Mouse (Mus musculus): ENCODE data around the gene Psma7. TPM values are rescaled to one million over a fixed set of nuclear protein-coding genes. Genes with fewer than 3 reads are reported as not detected.

Psma7 gene
- total RNA-seq, 2 experiments from 2014 or later, result 90.3 to 90.5 TPM

DNA sequence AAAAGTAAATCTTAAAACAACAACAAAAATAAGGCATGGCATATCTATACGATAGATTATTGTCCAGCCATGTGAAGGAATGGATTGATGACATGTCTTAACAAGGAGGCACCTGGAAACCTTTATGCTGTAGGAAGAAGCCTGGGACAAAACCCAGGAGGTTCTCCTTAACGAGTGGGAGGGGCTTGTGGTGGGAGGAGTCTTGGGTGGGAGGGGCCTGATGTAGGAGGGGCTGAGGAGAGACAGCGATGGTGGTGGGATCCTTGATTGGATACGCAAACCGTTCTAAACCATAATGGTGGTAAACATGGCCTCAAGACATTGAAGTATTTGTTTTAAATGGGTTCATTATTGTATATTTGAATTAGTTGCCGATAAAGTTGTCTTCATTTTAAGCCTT is 30.9 kb downstream of the Psma7 start:
- ATAC-seq (replicated peaks; ENCODE audit: low FRiP score, poor library complexity, severe bottlenecking), result no peak

DNA sequence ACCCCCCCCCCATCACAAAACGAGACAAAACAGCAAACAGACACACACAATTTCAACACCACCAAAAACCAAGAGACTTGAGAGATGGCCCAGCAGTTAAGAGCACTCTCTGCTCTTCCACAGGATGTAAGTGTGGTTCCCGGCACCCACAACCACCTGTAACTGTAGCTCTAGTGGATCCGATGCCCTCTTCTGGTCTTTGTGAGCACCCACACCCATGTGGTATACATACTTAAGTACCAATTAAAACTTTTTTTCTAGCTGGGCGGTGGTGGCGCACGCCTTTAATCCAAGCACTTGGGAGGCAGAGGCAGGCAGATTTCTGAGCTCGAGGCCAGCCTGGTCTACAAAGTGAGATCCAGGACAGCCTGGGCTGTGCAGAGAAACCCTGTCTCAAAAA is 31.5 kb downstream of the Psma7 start:
- no peak for ATAC-seq (replicated peaks; ENCODE audit: low FRiP score, poor library complexity, severe bottlenecking)

DNA sequence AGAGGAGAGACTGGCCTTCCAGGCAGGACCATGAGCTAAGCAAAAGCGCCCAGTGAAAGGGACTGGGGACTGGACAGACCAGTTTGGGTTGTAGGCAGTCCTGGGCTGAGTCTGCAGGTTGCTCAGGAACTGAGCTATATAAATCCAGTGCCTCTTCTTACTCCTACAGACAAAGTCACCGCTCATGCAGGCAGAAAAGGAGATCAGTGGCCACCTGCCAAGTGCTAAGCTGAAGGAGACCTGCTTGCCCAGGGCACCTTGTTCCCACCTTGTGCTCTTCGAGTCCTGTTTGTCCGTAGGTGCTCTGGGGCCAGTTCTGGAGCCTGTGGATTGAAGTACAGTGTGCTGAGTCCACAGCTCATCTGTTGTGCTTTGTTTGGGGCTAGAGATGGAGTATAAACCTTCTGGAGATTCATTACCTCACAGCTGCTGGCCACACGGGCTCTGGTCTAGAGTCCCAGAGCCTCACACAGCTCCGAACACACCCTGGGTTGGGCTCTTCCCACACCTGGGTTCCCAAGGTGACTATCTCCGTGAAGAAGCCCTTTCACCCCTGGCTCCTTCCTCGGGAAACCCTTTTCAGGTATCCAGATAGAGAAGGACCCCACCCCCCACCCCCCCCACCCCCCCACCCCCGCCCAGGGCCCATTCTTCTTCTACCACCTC is 35.7 kb downstream of the Psma7 start:
- no peak for ATAC-seq (replicated peaks; ENCODE audit: low FRiP score, poor library complexity, severe bottlenecking)

DNA sequence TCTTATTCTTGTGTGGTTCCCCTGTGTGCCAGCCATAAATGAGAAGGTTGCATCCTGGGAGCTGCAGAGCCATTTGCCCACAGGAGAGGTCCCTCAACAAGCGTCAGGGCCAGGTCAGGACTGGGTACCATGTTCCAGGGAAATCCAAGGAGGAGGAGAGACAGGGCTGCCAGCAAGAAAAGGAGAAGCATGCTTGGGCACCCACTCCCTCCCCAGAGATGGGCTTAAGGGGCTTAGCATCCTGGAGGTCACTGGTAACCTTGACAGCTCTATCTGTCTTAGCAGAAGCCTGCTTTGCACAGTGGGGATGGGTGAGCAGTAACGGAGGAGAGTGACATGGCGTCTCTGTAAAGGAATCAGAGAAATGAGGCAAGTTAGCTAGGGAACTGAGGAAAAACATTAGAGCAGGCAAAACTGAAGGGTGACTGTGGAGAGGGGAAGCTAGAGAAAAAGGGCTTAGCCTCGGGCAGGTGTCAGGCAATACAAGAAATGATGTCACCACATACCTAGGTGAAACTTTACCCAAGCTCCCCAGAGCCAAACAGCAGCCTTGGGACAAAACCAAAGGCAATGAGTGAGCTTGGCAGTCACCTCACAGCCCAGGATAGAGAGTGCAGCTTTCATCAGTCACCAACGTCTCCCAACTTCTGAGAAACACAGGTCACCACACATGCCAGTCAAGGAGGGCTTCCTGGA is 36.4 kb downstream of the Psma7 start:
- no peak for ATAC-seq (replicated peaks; ENCODE audit: low FRiP score, poor library complexity, severe bottlenecking)

DNA sequence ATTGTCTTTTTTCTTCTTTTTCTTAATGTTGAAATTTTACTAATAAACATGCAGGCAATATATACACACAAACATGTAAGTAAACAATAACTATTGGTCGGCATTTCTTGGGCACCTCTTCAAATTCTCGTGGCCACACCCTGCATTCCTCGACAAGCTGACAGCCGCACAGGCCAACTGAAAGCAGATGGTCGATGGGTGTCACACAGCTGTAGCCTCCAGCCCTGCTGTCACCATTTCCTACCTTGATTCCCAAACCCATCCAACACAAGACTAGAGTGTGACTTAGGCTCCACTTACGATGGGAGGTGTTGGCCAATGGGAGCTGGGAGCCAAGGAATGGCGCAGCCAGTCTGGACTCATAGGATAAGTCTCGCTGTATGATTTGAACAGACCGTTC is 40.6 kb downstream of the Psma7 start:
- no peak for ATAC-seq (replicated peaks; ENCODE audit: low FRiP score, poor library complexity, severe bottlenecking)

DNA sequence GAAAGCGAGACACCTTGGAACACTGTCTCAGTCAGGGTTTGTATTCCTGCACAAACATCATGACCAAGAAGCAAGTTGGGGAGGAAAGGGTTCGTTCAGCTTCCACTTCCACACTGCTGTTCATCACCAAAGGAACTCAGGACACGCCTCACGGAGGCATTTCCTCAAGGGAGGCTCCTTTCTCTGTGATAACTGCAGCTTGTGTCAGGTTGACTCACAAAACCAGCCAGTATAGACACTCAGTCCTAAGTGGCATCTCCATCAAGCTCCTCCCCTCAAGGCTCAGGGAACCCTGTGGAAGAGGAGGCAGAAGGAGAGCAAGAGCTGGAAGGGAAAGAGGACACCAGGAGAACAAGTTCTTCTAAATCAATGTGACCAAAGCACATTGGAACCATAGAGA is 43.8 kb downstream of the Psma7 start:
- ATAC-seq (replicated peaks; ENCODE audit: low FRiP score, poor library complexity, severe bottlenecking), result no peak

DNA sequence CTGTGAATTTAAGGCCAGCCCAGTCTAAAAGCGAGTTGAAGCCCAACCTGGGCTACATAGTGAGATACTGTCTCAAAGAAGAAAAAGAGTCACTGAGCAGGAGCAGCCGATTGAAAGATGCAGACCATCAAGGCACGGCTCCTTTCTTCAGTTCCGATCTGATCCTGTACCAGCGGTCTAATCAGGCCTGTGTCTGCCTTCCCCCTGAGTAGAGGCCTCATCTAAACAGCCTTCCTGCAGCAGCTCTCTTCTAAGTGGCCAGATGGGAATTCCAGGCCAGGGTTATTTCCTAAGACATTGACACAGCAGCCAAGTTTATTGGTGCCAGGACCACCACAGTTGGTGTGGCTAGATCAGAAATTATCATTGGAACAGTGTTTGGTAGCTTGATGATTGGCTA is 49.2 kb downstream of the Psma7 start:
- ATAC-seq (replicated peaks; ENCODE audit: low FRiP score, poor library complexity, severe bottlenecking), result no peak

DNA sequence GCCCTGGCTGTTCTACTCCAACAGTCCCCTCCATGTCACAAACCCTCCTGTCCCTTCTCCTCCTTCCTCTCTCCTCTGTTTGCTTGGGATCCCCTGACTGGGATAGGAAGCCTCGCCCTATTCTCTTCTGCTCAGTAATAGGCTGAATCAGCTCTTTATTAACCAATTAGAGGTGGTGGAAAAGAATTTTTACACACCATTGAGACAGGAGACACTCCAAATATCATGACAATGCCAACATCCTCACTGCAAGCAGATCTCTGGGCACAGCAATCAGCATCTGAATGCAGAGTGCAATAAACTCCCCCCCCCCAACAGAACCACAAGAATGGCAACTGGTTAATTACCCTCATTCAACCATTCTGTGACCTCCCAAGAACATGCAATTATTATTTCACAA is 53.1 kb downstream of the Psma7 start:
- no peak for ATAC-seq (replicated peaks; ENCODE audit: low FRiP score, poor library complexity, severe bottlenecking)

DNA sequence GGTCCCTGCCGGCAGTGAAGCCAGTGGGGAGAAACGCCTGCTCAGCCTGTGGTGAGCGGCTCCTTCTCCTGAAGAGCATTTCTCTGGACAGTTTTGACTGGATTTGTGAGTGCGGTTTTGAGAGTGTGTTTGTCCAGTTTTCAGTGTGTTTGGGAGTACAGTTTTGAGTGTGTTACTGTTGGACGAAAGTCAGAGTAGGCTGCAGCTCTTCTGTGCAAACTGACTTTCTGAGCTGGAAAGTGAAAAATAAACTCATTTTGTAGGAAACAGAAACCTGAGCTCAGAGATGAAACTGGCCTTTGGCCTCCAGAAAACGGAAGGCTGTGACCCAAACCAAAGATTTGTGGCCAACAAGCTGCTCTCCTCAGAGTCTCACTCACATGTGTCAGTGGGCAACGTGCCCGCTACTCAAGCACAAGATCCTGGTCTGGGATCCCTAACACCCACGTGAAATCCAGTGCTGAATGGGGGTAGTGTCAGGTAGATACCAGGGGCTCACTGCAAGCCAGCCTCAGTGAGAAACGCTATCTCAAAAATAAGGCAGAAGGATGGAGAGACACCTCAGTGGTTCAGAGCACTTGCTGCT is 55.7 kb downstream of the Psma7 start:
- ATAC-seq (replicated peaks; ENCODE audit: low FRiP score, poor library complexity, severe bottlenecking), result no peak

Other genes starting within 250 kb of the Psma7 start
- gene Taf4, start 65.8 kb downstream of the Psma7 start, total RNA-seq (2015; ENCODE audit: low replicate concordance), result 11.0 and 12.7 TPM in 2 replicates
- gene Taf4, start 65.8 kb downstream of the Psma7 start, total RNA-seq (2017; ENCODE audit: low replicate concordance), result 39.6 and 47.5 TPM in 2 replicates
- 1.7 and 7.3 TPM in 2 replicates for gene Lsm14b, start 17.4 kb downstream of the Psma7 start, total RNA-seq (2015; ENCODE audit: low replicate concordance)
- gene Lsm14b, start 17.4 kb downstream of the Psma7 start, total RNA-seq (2017; ENCODE audit: low replicate concordance), result 1.3 and 10.0 TPM in 2 replicates
- not detected in 2 replicates for gene Ss18l1, start 76 bp upstream of the Psma7 start, total RNA-seq (2015; ENCODE audit: low replicate concordance)
- 0.34 and 0.84 TPM in 2 replicates for gene Ss18l1, start 76 bp upstream of the Psma7 start, total RNA-seq (2017; ENCODE audit: low replicate concordance)
- not detected in 2 replicates for gene Mtg2, start 28.2 kb upstream of the Psma7 start, total RNA-seq (2015; ENCODE audit: low replicate concordance)
- 2.8 and 4.9 TPM in 2 replicates for gene Mtg2, start 28.2 kb upstream of the Psma7 start, total RNA-seq (2017; ENCODE audit: low replicate concordance)
- not detected in 2 replicates for gene Hrh3, start 62.1 kb upstream of the Psma7 start, total RNA-seq (2015; ENCODE audit: low replicate concordance)
- gene Hrh3, start 62.1 kb upstream of the Psma7 start, total RNA-seq (2017; ENCODE audit: low replicate concordance), result not detected in 2 replicates
- 8.2 and 10.0 TPM in 2 replicates for gene Osbpl2, start 76.9 kb upstream of the Psma7 start, total RNA-seq (2015; ENCODE audit: low replicate concordance)
- gene Osbpl2, start 76.9 kb upstream of the Psma7 start, total RNA-seq (2017; ENCODE audit: low replicate concordance), result 9.2 and 15.2 TPM in 2 replicates
- gene Adrm1, start 129.1 kb upstream of the Psma7 start, total RNA-seq (2015; ENCODE audit: low replicate concordance), result 13.3 and 28.6 TPM in 2 replicates
- 8.5 and 23.9 TPM in 2 replicates for gene Adrm1, start 129.1 kb upstream of the Psma7 start, total RNA-seq (2017; ENCODE audit: low replicate concordance)
- gene Lama5, start 183.4 kb upstream of the Psma7 start, total RNA-seq (2015; ENCODE audit: low replicate concordance), result 1.7 TPM in 1 of 2 replicates, not detected in the other
- gene Lama5, start 183.4 kb upstream of the Psma7 start, total RNA-seq (2017; ENCODE audit: low replicate concordance), result 0.09 and 0.14 TPM in 2 replicates
- gene Rps21, start 214.9 kb upstream of the Psma7 start, total RNA-seq (2015; ENCODE audit: low replicate concordance), result 363 and 447 TPM in 2 replicates
- 275 and 320 TPM in 2 replicates for gene Rps21, start 214.9 kb upstream of the Psma7 start, total RNA-seq (2017; ENCODE audit: low replicate concordance)
- 2.5 and 4.6 TPM in 2 replicates for gene Cables2, start 231.1 kb upstream of the Psma7 start, total RNA-seq (2015; ENCODE audit: low replicate concordance)
- 2.7 and 4.9 TPM in 2 replicates for gene Cables2, start 231.1 kb upstream of the Psma7 start, total RNA-seq (2017; ENCODE audit: low replicate concordance)
- gene Rbbp8nl, start 247.4 kb upstream of the Psma7 start, total RNA-seq (2015; ENCODE audit: low replicate concordance), result not detected in 2 replicates
- not detected in 2 replicates for gene Rbbp8nl, start 247.4 kb upstream of the Psma7 start, total RNA-seq (2017; ENCODE audit: low replicate concordance)

Measured in erythroblast, adult 5-6 weeks (primary cell).